Mouse (Mus musculus): ENCODE measurements around the gene Dbil5.

The Dbil5 gene

DNA sequence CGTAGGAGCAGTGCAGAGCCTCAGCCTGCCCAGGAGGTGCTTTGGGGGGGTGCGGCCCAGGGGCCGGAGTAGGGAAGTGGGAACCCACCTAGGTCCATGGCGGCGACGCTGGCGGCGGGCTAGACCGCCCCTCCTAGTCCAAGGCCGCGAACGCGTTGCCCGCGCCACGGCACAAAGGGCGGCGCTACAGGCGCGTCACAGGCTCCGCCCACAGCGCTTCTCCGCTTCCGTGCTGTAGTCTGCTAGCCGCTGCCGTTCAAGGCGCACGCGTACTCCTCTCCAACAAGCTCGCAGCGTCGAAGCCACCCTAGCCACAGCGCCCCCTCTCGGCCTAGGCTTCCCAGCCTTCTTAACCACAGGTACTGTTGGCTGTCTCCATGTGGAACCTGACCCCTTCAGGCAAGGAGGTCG lies at the start of gene Dbil5, which contains the start of gene Gemin4:
TSS of gene Dbil5 (plus strand) at position 219 of the 411 bp plus-strand sequence.
TSS of gene Gemin4 (minus strand) at position 275 of the 411 bp plus-strand sequence.
- Histone ChIP-seq H3K4me1 (replicated peaks; ENCODE audit: low read depth, low read length) (peaks cover 49% of the 10 kb centered on the region), H3K27me3 (ENCODE audit: insufficient read depth, low read length) (no peaks in the 10 kb centered on the region), H3K9me3 (ENCODE audit: low read length) (no peaks in the 10 kb centered on the region), H3K4me3 (replicated peaks; ENCODE audit: low read length) (peak within 1 kb of the TSS; percentile 96), H3K36me3 (ENCODE audit: insufficient read depth, low read length) (peaks cover 75% of the 10 kb centered on the region)
- TF ChIP-seq NANOG (IDR thresholded peaks at IDR 0.05; ENCODE audit: borderline replicate concordance, low read length) (no peak), POU5F1 (IDR thresholded peaks at IDR 0.05; ENCODE audit: borderline replicate concordance, low read length) (no peak), CTCF (conservative IDR thresholded peaks at IDR 0.05; ENCODE audit: low read length) (peak; percentile 86)

DNA sequence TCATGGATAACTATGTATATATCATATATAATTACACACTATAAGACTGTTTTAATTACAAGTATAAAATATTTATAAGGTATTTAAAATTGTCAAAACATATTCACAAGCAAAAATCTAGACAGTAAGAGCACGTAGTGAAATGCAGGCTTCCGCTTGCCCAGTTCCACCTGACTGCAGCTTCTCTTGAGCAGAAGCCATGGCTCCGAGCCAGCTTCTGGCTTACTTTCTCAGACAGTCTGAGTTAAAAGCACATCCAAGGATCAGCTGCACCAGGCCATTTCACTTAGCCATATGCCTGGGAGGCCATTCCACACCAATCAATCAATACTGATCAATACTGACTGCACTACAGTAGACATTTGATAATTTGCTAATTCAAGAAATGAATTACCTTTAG lies 48.4 kb upstream of the Dbil5 start:
- Histone ChIP-seq H3K9me3 (ENCODE audit: low read length) (no peaks in the 10 kb centered on the region), H3K4me1 (replicated peaks; ENCODE audit: low read depth, low read length) (no peaks in the 10 kb centered on the region), H3K4me3 (replicated peaks; ENCODE audit: low read length) (no peak overlapping the region), H3K27me3 (ENCODE audit: insufficient read depth, low read length) (no peaks in the 10 kb centered on the region), H3K36me3 (ENCODE audit: insufficient read depth, low read length) (peaks cover 16% of the 10 kb centered on the region)
- TF ChIP-seq POU5F1 (IDR thresholded peaks at IDR 0.05; ENCODE audit: borderline replicate concordance, low read length) (no peak), NANOG (IDR thresholded peaks at IDR 0.05; ENCODE audit: borderline replicate concordance, low read length) (no peak), CTCF (conservative IDR thresholded peaks at IDR 0.05; ENCODE audit: low read length) (no peak)

DNA sequence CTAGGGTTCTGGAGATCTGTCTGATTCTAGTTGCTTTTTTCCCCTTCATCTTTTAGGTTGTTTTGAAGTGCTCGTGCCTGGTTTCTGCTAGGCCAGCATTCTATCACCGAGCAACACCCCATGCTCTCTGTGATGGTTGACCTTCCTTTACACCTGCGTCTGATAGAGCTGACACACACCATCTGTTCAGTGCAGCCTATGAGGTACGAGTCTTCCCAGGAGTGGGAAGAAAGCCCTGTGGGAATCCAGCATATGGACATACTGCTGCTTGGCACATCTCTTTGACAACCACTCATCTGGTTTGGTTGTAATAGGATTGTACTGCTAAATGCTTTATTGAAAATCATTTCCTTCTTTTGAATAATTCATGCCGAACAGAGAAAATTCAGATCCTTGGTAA lies 47.2 kb upstream of the Dbil5 start:
- Histone ChIP-seq H3K27me3 (ENCODE audit: insufficient read depth, low read length) (no peaks in the 10 kb centered on the region), H3K4me3 (replicated peaks; ENCODE audit: low read length) (no peak overlapping the region), H3K9me3 (ENCODE audit: low read length) (no peaks in the 10 kb centered on the region), H3K4me1 (replicated peaks; ENCODE audit: low read depth, low read length) (no peaks in the 10 kb centered on the region), H3K36me3 (ENCODE audit: insufficient read depth, low read length) (peaks cover 18% of the 10 kb centered on the region)
- no peak for TF ChIP-seq CTCF (conservative IDR thresholded peaks at IDR 0.05; ENCODE audit: low read length)
- TF ChIP-seq NANOG (IDR thresholded peaks at IDR 0.05; ENCODE audit: borderline replicate concordance, low read length) = no peak
- no peak for TF ChIP-seq POU5F1 (IDR thresholded peaks at IDR 0.05; ENCODE audit: borderline replicate concordance, low read length)

DNA sequence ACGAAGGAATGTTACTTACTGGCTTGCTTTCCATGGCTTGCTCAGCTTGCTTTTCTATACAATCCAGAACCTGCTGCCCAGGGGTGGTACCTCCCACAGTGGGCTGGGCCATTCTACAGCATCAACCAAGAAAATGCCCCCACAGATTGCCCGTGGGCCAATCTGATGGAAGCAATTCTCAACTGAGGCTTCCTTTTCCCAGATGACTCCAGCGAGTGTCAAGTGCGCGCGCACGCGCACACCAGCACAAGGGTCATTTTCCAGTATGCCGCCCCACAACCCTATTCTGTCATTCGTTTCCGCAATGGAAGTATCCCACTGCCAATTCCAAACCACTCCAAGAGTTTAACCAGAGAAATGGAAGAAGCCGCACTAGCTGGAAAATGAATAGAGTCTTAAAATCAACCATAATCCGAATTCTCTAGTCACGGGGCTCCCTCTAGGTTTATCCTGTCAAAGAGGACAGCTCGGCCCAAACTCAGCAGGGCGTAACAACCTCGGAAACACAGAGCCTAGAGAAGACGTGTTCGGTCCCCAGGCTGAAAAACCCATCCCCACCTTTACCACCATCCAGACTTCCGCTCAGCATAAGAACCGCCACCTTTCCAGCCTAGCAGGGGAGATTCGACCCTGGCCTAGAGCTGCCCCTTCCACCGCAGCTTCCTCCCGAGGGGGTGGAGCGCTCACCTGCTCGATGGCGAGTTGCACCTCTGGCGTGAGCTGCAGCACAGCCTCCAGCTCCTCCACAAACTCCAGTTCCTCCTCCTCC lies 38.5 kb upstream of the Dbil5 start:
- Histone ChIP-seq H3K36me3 (ENCODE audit: insufficient read depth, low read length) (peaks cover 15% of the 10 kb centered on the region), H3K27me3 (ENCODE audit: insufficient read depth, low read length) (no peaks in the 10 kb centered on the region), H3K4me1 (replicated peaks; ENCODE audit: low read depth, low read length) (peaks cover 15% of the 10 kb centered on the region), H3K9me3 (ENCODE audit: low read length) (no peaks in the 10 kb centered on the region), H3K4me3 (replicated peaks; ENCODE audit: low read length) (peak overlapping the region; percentile 97)
- TF ChIP-seq CTCF (conservative IDR thresholded peaks at IDR 0.05; ENCODE audit: low read length) (no peak), POU5F1 (IDR thresholded peaks at IDR 0.05; ENCODE audit: borderline replicate concordance, low read length) (no peak), NANOG (IDR thresholded peaks at IDR 0.05; ENCODE audit: borderline replicate concordance, low read length) (no peak)

DNA sequence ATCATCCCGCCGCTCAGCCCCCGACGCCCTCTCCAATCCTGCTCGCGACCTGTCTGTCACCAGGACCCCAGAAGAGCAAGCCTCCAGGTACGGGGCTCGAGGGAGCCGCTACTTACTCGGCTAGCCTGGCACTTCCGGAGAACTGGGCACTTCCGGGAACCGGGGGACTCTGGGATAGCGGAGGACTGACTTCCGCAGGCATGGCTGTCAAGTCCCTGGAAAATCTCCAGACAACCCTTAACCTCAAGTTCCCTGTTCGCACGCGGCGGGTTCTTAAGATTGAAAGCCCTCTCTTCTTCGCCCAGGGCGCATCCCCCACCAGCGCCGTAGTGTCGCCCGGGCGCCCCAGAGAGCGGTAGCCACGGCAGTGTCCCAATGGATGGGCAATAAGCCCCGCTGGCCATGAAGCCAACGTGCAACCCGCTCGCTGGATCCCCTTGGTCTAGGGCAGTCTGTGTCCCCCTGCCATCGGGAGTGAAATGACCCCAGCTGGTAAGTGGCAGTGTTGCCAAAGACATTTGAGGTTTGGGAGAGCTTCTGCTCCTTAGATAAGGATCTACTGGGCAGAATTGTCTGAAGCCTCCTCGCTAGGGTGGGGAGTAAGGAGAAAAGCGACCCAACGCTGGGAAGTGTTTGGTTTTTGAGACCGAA lies 37.8 kb upstream of the Dbil5 start, which contains the start of the genes Vps53 and Fam57a:
TSS of gene Vps53 (minus strand) at position 153 of the 651 bp plus-strand sequence.
TSS of gene Fam57a (plus strand) at position 177 of the 651 bp plus-strand sequence.
- H3K36me3 ChIP-seq (ENCODE audit: insufficient read depth, low read length) = peaks cover 12% of the 10 kb centered on the region
- H3K27me3 ChIP-seq (ENCODE audit: insufficient read depth, low read length) = no peaks in the 10 kb centered on the region
- no peaks in the 10 kb centered on the region for H3K9me3 ChIP-seq (ENCODE audit: low read length)
- H3K4me3 ChIP-seq (replicated peaks; ENCODE audit: low read length) = peak within 1 kb of the TSS; percentile 97
- no peak for TF ChIP-seq POU5F1 (IDR thresholded peaks at IDR 0.05; ENCODE audit: borderline replicate concordance, low read length)
- peaks cover 15% of the 10 kb centered on the region for H3K4me1 ChIP-seq (replicated peaks; ENCODE audit: low read depth, low read length)

DNA sequence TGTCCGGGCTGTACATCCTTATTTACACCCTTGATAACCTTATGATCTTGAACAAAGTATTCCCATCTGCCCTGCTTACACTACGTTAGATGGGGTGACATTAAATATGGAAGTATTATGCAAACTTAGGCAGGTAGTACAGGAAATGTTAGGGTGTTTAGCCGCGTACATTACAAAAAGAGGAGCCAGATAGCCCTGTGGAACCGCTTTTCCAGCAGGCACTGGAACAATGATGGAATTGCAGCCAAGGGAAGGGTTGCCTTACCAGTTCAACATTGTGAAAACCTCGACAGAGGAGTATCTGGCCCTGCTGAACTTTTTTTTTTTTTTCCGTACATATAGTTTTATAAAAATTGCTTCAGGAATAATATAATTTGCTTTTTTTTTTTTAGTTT lies 37.3 kb upstream of the Dbil5 start:
- TF ChIP-seq NANOG (IDR thresholded peaks at IDR 0.05; ENCODE audit: borderline replicate concordance, low read length) (no peak), CTCF (conservative IDR thresholded peaks at IDR 0.05; ENCODE audit: low read length) (no peak), POU5F1 (IDR thresholded peaks at IDR 0.05; ENCODE audit: borderline replicate concordance, low read length) (no peak)
- Histone ChIP-seq H3K4me3 (replicated peaks; ENCODE audit: low read length) (peak overlapping the region; percentile 97), H3K4me1 (replicated peaks; ENCODE audit: low read depth, low read length) (peaks cover 15% of the 10 kb centered on the region), H3K27me3 (ENCODE audit: insufficient read depth, low read length) (no peaks in the 10 kb centered on the region), H3K36me3 (ENCODE audit: insufficient read depth, low read length) (peaks cover 12% of the 10 kb centered on the region), H3K9me3 (ENCODE audit: low read length) (no peaks in the 10 kb centered on the region)

DNA sequence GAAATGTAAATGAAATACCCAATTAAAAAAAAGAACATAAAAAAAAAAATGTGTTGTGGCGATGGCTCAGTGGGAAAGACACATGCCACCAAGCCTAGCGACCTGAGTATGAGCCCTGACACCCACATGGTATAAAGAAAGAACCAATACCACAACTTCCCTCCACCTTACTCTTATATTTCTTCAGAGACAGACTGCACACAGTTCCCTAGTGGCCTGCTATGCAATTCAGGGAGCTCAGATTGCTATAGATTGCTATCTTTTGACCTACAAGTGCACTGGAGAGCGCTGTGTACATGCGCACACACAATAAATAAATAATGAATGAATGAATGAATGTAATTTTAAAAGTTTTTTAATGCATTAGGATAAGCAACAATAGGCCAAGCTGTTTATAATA lies 33.7 kb upstream of the Dbil5 start:
- H3K36me3 ChIP-seq (ENCODE audit: insufficient read depth, low read length) = no peaks in the 10 kb centered on the region
- no peak overlapping the region for H3K4me3 ChIP-seq (replicated peaks; ENCODE audit: low read length)
- peaks cover 8% of the 10 kb centered on the region for H3K4me1 ChIP-seq (replicated peaks; ENCODE audit: low read depth, low read length)
- no peak for TF ChIP-seq POU5F1 (IDR thresholded peaks at IDR 0.05; ENCODE audit: borderline replicate concordance, low read length)
- TF ChIP-seq CTCF (conservative IDR thresholded peaks at IDR 0.05; ENCODE audit: low read length) = no peak
- no peak for TF ChIP-seq NANOG (IDR thresholded peaks at IDR 0.05; ENCODE audit: borderline replicate concordance, low read length)
- no peaks in the 10 kb centered on the region for H3K27me3 ChIP-seq (ENCODE audit: insufficient read depth, low read length)
- no peaks in the 10 kb centered on the region for H3K9me3 ChIP-seq (ENCODE audit: low read length)

DNA sequence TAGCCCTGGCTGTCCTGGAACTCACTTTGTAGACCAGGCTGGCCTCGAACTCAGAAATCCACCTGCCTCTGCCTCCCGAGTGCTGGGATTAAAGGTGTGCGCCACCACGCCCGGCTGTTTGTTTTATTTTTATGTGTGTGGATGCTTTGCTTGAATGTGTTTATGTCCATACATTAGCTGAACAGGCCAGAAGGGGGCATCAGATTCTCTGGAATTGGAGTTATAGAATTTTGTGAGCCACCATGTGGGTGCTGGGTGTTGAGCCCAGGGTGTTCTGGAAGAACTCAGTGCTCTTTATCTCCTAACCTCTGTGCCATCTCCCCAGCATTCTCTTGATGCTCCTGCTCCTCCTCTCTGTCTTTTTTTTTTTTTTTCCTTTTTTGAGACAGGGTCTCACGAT lies 30.5 kb upstream of the Dbil5 start:
- no peaks in the 10 kb centered on the region; the same call in 1 of the 2 replicates for H3K27me3 ChIP-seq (ENCODE audit: insufficient read depth, low read length)

More for the DNA sequence above, 30.5 kb upstream of the Dbil5 start:
- no peak for TF ChIP-seq CTCF (conservative IDR thresholded peaks at IDR 0.05; ENCODE audit: low read length)
- no peak for TF ChIP-seq NANOG (IDR thresholded peaks at IDR 0.05; ENCODE audit: borderline replicate concordance, low read length)
- TF ChIP-seq POU5F1 (IDR thresholded peaks at IDR 0.05; ENCODE audit: borderline replicate concordance, low read length) = no peak
- Histone ChIP-seq H3K9me3 (ENCODE audit: low read length) (no peaks in the 10 kb centered on the region), H3K36me3 (ENCODE audit: insufficient read depth, low read length) (no peaks in the 10 kb centered on the region), H3K4me3 (replicated peaks; ENCODE audit: low read length) (no peak overlapping the region), H3K4me1 (replicated peaks; ENCODE audit: low read depth, low read length) (no peaks in the 10 kb centered on the region)
